Mouse (Mus musculus): ENCODE results near the gene Fam71e2.

Gene Fam71e2

GRCm38 (mm10) chr7:4739544-4740275, 31.4 kb downstream of the Fam71e2 start, which contains the start of gene Kmt5c:
Gene Kmt5c, plus strand, starts transcription at chr7:4740115.
- peak; percentile 98 for DNase-seq (ENCODE audit: low spot score)

GRCm38 (mm10) chr7:4739041-4739543, 32.0 kb downstream of the Fam71e2 start:
- DNase-seq (ENCODE audit: low spot score): no peak

GRCm38 (mm10) chr7:4732968-4733392, 38.1 kb downstream of the Fam71e2 start:
- no peak for DNase-seq (ENCODE audit: low spot score)

GRCm38 (mm10) chr7:4731090-4731489, 40.0 kb downstream of the Fam71e2 start:
- no peak for DNase-seq (ENCODE audit: low spot score)

GRCm38 (mm10) chr7:4725169-4725568, 45.9 kb downstream of the Fam71e2 start, which contains the start of gene Tmem150b:
Gene Tmem150b, minus strand, starts transcription at chr7:4725249.
- no peak for DNase-seq (ENCODE audit: low spot score)

- DNase-seq (ENCODE audit: low spot score): no peak
Measured at GRCm38 (mm10) chr7:4724359-4724758, 46.7 kb downstream of the Fam71e2 start.

DNA sequence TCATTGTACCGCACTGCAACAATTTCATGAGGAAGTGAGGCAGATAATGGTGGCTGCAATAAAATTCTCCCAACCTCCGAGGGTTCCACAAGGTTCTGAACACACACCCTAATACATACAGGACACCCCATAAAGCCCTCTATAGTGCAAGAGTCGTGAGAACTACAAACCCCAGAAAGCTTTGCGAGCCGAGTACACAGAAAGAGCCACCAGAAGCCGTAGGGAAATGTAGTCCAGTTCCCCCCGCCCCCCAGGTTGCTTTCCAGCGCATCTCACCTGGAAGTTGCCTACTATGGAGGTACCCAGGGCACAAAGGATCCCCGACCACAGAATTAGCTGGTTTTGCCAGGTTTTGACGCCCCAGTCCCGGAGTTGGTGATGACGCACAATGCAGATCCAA, 47.6 kb downstream of the Fam71e2 start:
- no peak for DNase-seq (ENCODE audit: low spot score)

DNA sequence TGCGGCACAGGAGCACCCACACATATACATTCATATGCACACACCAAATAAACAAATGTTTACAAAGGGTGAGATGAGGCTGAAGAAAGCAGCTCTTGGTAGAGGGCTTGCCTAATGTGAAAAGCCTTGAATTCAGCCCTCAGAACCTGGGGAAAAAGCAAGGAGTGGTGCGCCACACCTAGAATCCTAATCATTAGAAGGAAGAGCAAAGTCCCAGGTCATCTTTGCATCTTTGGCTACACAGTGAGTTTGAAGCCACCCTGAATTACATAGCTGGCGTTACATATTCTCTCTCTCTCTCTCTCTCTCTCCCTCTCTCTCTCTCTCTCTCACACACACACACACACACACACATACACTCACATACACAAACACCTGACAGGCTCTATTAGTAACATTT, 51.8 kb downstream of the Fam71e2 start:
- DNase-seq (ENCODE audit: low spot score): no peak

DNA sequence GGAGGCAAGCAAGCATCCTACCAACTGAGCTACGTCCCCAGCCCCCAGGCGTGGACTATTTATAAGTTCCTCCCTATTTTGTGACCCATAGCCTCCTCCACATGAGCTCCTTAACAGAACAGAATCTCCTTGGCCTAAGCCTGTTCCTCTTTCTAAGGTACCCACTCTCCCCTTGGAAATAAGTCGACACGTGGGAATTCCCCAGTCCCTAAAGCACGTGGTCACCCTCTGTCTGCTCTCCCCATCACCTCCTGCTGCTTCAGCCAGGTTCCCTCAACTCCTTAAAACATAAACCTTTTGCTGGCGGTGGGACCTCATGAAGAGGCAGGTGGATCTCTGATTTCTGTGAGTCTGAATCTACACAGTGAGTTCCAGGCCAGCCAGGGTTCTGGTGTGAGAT, 54.1 kb downstream of the Fam71e2 start:
- DNase-seq (ENCODE audit: low spot score): no peak

DNA sequence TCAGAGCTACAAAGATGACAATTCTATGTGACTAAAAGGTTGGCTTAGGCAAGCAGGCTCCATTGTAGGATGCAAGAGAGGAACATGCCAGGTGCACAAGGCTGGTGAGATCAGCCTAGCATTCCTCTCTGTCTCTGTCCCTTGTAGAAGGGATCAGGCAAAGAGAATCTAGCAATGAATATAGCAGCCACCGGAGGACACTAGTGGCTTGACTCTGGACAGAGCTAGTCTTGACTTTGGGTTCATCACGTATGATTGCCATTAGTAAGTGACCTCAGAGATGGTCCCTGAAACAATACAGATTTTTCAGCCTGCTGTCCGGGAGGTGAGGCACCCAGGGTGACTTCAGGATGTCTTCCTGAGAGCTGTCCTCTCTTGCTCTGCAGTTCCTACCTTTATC, 58.5 kb downstream of the Fam71e2 start:
- DNase-seq (ENCODE audit: low spot score): no peak

DNA sequence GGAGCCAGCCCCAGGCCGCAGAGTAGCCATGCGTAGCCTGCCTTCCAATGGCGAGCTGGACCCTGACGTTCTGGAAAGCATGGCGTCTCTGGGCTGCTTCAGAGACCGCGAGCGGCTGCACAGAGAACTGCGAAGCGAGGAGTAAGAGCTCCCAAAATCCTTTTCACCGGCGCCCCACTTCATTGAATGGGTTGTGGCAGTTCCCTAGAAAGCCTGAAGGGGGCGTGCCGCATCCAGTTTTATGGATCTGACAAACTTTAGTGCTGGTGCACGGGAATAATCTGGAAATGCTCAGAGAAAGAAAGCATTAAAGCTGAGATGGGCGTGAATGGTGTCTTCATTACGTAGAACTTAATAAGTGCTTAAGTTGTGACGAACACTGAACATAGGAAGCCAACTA, 66.0 kb downstream of the Fam71e2 start:
- peak; percentile 48 for DNase-seq (ENCODE audit: low spot score)
